Mouse (Mus musculus): ENCODE results near the gene Snrk.

The Snrk gene

GRCm38 (mm10) chr9:122178427-122178826 is 61.4 kb downstream of the Snrk start:
- DNase-seq (ENCODE audit: extremely low spot score, low read depth, low spot score) = no peak

DNA sequence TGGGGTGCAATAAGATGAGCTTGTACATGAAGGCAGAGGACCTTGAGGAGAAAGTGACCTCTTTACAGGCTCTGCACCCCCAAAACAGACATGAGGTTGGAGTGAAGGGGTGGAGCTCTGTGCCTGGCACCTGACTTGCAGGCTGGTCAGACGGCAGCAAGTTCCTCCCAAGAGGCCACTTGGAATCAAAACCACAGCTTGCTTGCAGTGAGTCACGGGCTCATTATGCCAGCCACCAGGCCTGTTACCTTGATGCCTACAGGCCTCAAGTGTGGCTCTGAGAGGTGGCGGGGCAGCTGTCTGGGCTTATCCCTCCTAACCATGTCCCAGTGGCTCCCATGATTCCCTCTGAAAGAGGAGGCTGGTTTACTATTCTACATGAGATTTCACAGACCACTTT is 63.0 kb downstream of the Snrk start:
- no peak for DNase-seq (ENCODE audit: extremely low spot score, low read depth, low spot score)

DNA sequence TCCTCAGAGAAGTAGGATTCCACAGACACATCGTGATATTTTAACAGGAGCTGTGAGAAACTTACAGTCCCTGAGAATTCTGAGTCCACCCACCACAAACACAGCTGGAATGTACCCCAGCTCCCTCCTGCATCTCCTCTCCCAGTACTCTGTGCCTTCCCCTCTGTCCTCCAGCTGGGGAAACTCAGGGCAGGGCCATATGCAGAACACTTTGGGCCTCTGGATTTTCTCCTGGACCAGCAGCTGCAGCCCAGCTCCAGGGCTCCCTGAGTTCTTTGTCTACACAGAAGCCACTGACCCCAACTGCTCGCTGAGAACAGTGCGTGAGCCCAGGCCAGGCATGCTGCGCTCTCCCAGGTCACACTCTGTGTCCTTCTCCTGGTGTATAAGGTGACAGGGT is 66.0 kb downstream of the Snrk start:
- DNase-seq (ENCODE audit: extremely low spot score, low read depth, low spot score) = no peak

DNA sequence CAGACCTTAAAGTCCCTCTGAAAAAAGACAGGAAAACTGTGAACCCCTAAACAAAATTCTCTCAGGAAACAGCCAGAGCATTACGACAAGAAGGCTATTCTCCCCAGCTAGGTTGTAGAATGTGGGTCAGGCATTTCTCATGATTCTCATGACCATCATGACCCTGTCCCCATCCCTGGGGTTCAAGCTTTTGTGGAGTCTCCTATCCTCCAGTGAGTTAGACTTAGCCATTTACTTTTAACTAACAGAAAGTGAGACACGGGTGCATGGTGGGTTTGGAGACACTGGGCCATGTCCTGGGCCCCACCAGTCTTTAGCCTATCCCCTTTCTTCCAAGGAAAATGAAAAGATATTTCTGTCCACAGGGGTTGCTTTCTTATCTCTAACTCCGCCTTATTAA is 67.3 kb downstream of the Snrk start:
- DNase-seq (ENCODE audit: extremely low spot score, low read depth, low spot score) = no peak

- peak; percentile 35 for DNase-seq (ENCODE audit: extremely low spot score, low read depth, low spot score)
These were observed 68.0 kb downstream of the Snrk start for GRCm38 (mm10) chr9:122185061-122185460.

DNA sequence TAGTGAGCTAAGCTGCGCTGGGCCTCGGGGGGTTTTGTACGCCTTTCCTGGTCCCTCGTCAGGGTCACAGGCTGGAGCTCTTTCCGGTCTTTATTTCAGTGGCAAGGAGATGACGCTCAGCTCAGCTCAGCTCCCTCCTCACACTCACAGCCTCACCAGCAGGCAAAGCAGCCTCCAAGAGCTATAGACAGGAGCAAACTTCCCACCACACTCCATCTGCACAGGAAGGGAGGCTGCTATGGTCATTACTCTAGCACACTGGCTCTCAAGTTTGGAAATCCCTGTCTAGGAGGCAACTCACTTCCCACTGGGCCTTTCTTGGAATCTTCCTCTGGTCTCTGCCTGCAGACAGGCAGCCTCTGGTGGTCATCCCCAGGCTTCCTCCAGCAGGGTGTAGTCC is 68.9 kb downstream of the Snrk start:
- DNase-seq (ENCODE audit: extremely low spot score, low read depth, low spot score) = no peak

GRCm38 (mm10) chr9:122186643-122187226 is 69.7 kb downstream of the Snrk start:
- no peak for DNase-seq (ENCODE audit: extremely low spot score, low read depth, low spot score)

GRCm38 (mm10) chr9:122187451-122187921 is 70.4 kb downstream of the Snrk start:
- DNase-seq (ENCODE audit: extremely low spot score, low read depth, low spot score) = no peak

- no peak for DNase-seq (ENCODE audit: extremely low spot score, low read depth, low spot score)
These were observed 71.7 kb downstream of the Snrk start for GRCm38 (mm10) chr9:122188724-122189123.

DNA sequence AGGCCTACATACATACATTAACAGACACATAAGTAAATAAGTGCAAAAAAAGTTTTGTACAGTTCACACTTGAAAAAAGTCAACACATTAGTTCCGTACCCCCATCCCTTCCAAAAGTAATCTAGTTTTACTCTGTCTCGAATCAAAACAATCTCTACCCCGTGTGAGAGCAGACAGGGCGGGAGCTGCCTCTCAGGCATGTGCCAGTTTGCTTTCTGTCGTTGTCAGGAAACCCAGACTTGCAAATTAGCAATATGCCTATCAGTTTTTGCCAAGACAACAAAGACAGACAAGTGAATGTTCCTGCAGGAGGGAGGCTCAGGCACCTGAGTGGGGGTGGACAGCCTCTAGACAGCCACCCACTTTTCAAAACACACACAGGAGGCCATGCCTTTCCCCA is 76.3 kb downstream of the Snrk start:
- no peak for DNase-seq (ENCODE audit: extremely low spot score, low read depth, low spot score)

GRCm38 (mm10) chr9:122193823-122194222 is 76.8 kb downstream of the Snrk start:
- no peak for DNase-seq (ENCODE audit: extremely low spot score, low read depth, low spot score)

DNA sequence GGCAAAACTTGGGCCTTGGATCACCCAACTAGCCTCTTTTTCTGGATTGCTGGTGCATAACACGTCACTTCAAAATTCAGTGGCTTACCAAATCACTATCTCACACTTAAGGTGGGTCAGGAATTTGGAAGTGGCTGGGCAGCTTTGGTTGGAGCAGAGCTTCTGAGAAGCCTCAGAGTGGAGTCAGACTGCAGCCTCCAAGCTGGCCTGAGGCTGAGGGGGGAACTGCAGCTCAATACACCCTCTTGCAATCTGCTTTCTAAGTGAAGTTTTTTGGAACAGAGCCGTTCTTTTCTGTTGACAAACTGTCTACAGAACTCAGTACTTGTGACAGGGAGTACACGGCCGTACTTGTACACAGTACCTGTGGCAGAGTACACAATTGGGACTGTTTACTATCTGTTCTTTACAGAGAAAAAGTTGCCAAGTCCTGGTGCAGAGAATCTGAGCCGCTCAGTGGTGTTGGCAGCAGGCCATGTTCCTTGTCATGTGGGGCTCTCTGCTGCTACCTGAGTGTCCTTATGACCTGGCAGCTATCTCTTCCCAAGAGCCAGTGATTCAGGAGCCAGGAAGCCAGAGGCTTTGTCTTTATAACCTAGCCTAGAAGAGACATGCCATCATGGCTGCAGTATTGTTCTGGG is 78.1 kb downstream of the Snrk start:
- no peak for DNase-seq (ENCODE audit: extremely low spot score, low read depth, low spot score)

- no peak for DNase-seq (ENCODE audit: extremely low spot score, low read depth, low spot score)
These were observed 80.0 kb downstream of the Snrk start for GRCm38 (mm10) chr9:122197021-122197420.

DNA sequence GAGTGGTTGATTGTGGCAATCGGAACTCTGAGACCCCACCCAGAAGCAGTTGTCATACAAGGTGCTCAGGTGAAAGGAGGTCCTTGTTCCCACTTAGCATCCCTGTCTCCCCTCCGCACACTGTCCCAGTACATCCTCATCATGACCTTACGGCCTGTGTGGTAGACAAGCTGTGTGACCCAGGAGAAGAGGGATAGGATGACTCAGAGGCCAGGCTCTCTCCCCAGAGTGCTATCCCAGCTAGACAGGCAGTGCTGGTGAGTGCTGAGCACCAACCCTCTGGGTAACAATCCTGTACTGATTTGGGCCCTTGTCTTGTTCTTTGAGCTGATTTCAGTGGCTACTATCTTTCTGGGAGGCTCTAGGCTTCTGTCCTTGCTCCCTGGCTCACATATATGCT is 81.6 kb downstream of the Snrk start:
- DNase-seq (ENCODE audit: extremely low spot score, low read depth, low spot score) = no peak

- no peak for DNase-seq (ENCODE audit: extremely low spot score, low read depth, low spot score)
These were observed 82.2 kb downstream of the Snrk start for GRCm38 (mm10) chr9:122199253-122199652.

- DNase-seq (ENCODE audit: extremely low spot score, low read depth, low spot score) = no peak
These were observed 87.4 kb downstream of the Snrk start for GRCm38 (mm10) chr9:122204508-122204907.

DNA sequence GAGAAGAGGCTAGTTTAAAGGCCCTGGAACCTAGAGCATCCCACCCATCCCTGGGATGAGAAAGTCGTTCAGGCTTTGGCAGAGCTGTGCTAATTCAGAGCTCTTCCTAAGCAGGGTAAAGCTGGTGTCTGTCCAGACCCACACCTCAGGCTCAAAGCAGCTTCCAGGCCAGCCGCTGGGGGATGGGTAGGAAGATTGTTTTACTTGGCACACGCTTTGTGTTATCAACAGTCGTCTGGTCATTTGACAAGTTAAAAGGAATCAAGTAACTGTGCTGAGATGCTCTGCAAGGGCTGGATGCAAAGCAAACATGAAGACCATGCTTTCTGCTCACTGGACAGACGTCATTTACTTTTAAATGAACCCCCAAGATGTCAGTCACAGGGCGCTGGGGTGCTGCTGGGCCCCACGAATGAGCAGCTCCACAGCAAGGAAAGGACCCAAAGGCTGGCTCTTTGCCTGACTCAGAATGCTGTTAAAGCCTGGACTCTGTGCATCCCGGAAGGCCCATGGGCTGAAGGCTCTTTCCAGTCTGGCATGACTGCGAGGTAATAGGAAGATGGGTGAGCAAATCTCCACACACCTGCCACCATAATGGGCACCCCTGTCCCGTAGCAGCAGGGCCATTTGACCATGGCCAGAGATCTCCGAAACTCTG is 88.6 kb downstream of the Snrk start:
- no peak for DNase-seq (ENCODE audit: extremely low spot score, low read depth, low spot score)

- DNase-seq (ENCODE audit: extremely low spot score, low read depth, low spot score) = no peak
These were observed 91.2 kb downstream of the Snrk start for GRCm38 (mm10) chr9:122208311-122208710.

DNA sequence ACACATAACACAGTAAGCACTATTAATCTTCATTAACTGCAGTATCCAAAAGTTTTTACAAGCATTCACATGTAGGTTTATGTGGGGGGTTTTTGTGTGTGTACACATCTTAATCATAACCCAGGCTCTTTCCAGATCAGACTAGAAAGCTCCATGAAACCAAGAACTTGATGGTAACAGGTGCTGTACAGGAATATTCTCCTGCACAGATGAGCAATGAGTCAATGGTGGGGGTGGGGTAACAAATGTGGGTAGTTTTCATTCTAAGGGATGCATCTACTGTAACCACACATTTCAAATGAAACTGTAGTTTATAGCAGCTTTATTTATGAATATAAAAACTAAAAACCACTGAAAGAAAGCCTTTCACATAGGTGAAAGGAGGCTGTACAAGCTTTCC is 98.1 kb downstream of the Snrk start:
- DNase-seq (ENCODE audit: extremely low spot score, low read depth, low spot score) = no peak

GRCm38 (mm10) chr9:122216945-122217529 is 100.0 kb downstream of the Snrk start:
- DNase-seq (ENCODE audit: extremely low spot score, low read depth, low spot score) = no peak
